Mouse (Mus musculus): ENCODE results near the gene Bbx. TPM values are rescaled to one million over a fixed set of nuclear protein-coding genes. Genes with fewer than 3 reads are reported as not detected.

The Bbx gene
- polyA plus RNA-seq, 1 experiment from 2014 or later: 50.4 TPM

GRCm38 (mm10) chr16:50228833-50229232 lies 203.4 kb downstream of the Bbx start:
- H3K36me3 ChIP-seq (ENCODE audit: control insufficient read depth, insufficient read depth, low read length): peaks cover 7% of the 10 kb centered on the region; the same call in 1 of the 2 replicates
- ATAC-seq (ENCODE audit: insufficient number of reproducible peaks, insufficient read depth, low FRiP score, low read depth): no peak
- no peak overlapping the region for H3K4me2 ChIP-seq (replicated peaks; ENCODE audit: low read depth, low read length)
- H3K4me3 ChIP-seq (ENCODE audit: low read depth, low read length): no peak overlapping the region
- no peaks in the 10 kb centered on the region for H3K9me3 ChIP-seq (ENCODE audit: control insufficient read depth, low read depth, low read length)
- H3K27ac ChIP-seq (ENCODE audit: low read length): no peak overlapping the region
- no peak overlapping the region for H3K9ac ChIP-seq (replicated peaks; ENCODE audit: low read depth, low read length)
- 94% methylated on average over 1 of the region's 1 CpGs for WGBS
- no peaks in the 10 kb centered on the region for H3K27me3 ChIP-seq (ENCODE audit: control insufficient read depth, insufficient read depth, low read length)
- no peaks in the 10 kb centered on the region for H3K4me1 ChIP-seq (ENCODE audit: control insufficient read depth, insufficient read depth, low read length)

- no peak for ATAC-seq (ENCODE audit: insufficient number of reproducible peaks, insufficient read depth, low FRiP score, low read depth)
- H3K36me3 ChIP-seq (ENCODE audit: control insufficient read depth, insufficient read depth, low read length): peaks cover 7% of the 10 kb centered on the region; the same call in 1 of the 2 replicates
- H3K4me1 ChIP-seq (ENCODE audit: control insufficient read depth, insufficient read depth, low read length): no peaks in the 10 kb centered on the region
- H3K9me3 ChIP-seq (ENCODE audit: control insufficient read depth, low read depth, low read length): no peaks in the 10 kb centered on the region
- H3K27me3 ChIP-seq (ENCODE audit: control insufficient read depth, insufficient read depth, low read length): no peaks in the 10 kb centered on the region
- no peak overlapping the region for H3K4me2 ChIP-seq (replicated peaks; ENCODE audit: low read depth, low read length)
- no peak overlapping the region for H3K4me3 ChIP-seq (ENCODE audit: low read depth, low read length)
- WGBS: 26% methylated on average over 1 of the region's 1 CpGs
- H3K27ac ChIP-seq (ENCODE audit: low read length): no peak overlapping the region
- H3K9ac ChIP-seq (replicated peaks; ENCODE audit: low read depth, low read length): no peak overlapping the region
Measured at GRCm38 (mm10) chr16:50226274-50226673, 205.9 kb downstream of the Bbx start.

GRCm38 (mm10) chr16:50224946-50225345 lies 207.2 kb downstream of the Bbx start:
- H3K4me2 ChIP-seq (replicated peaks; ENCODE audit: low read depth, low read length): no peak overlapping the region
- no peak for ATAC-seq (ENCODE audit: insufficient number of reproducible peaks, insufficient read depth, low FRiP score, low read depth)
- WGBS: 89% methylated on average over 3 of the region's 3 CpGs

GRCm38 (mm10) chr16:50220734-50221501 lies 211.3 kb downstream of the Bbx start:
- H3K27ac ChIP-seq (ENCODE audit: low read length): no peak overlapping the region
- no peaks in the 10 kb centered on the region for H3K9me3 ChIP-seq (ENCODE audit: control insufficient read depth, low read depth, low read length)
- no peak overlapping the region for H3K4me3 ChIP-seq (ENCODE audit: low read depth, low read length)
- H3K4me1 ChIP-seq (ENCODE audit: control insufficient read depth, insufficient read depth, low read length): no peaks in the 10 kb centered on the region
- ATAC-seq (ENCODE audit: insufficient number of reproducible peaks, insufficient read depth, low FRiP score, low read depth): no peak
- peaks cover 17% of the 10 kb centered on the region for H3K36me3 ChIP-seq (ENCODE audit: control insufficient read depth, insufficient read depth, low read length)
- H3K27me3 ChIP-seq (ENCODE audit: control insufficient read depth, insufficient read depth, low read length): no peaks in the 10 kb centered on the region
- no peak overlapping the region for H3K4me2 ChIP-seq (replicated peaks; ENCODE audit: low read depth, low read length)
- H3K9ac ChIP-seq (replicated peaks; ENCODE audit: low read depth, low read length): no peak overlapping the region
- 68% methylated on average over 8 of the region's 8 CpGs for WGBS

More at GRCm38 (mm10) chr16:50224946-50225345, 207.2 kb downstream of the Bbx start:
- H3K4me1 ChIP-seq (ENCODE audit: control insufficient read depth, insufficient read depth, low read length): no peaks in the 10 kb centered on the region
- H3K27ac ChIP-seq (ENCODE audit: low read length): no peak overlapping the region
- H3K4me3 ChIP-seq (ENCODE audit: low read depth, low read length): no peak overlapping the region
- H3K9me3 ChIP-seq (ENCODE audit: control insufficient read depth, low read depth, low read length): no peaks in the 10 kb centered on the region
- no peaks in the 10 kb centered on the region for H3K27me3 ChIP-seq (ENCODE audit: control insufficient read depth, insufficient read depth, low read length)
- H3K36me3 ChIP-seq (ENCODE audit: control insufficient read depth, insufficient read depth, low read length): peaks cover 7% of the 10 kb centered on the region; the same call in 1 of the 2 replicates
- H3K9ac ChIP-seq (replicated peaks; ENCODE audit: low read depth, low read length): no peak overlapping the region

- Histone ChIP-seq H3K36me3 (ENCODE audit: control insufficient read depth, insufficient read depth, low read length) (peaks cover 10% of the 10 kb centered on the region), H3K9ac (replicated peaks; ENCODE audit: low read depth, low read length) (no peak overlapping the region), H3K4me2 (replicated peaks; ENCODE audit: low read depth, low read length) (no peak overlapping the region), H3K4me3 (ENCODE audit: low read depth, low read length) (no peak overlapping the region), H3K27me3 (ENCODE audit: control insufficient read depth, insufficient read depth, low read length) (no peaks in the 10 kb centered on the region), H3K9me3 (ENCODE audit: control insufficient read depth, low read depth, low read length) (no peaks in the 10 kb centered on the region), H3K4me1 (ENCODE audit: control insufficient read depth, insufficient read depth, low read length) (no peaks in the 10 kb centered on the region), H3K27ac (ENCODE audit: low read length) (no peak overlapping the region)
- no peak for ATAC-seq (ENCODE audit: insufficient number of reproducible peaks, insufficient read depth, low FRiP score, low read depth)
Measured at GRCm38 (mm10) chr16:50217084-50217483, 215.1 kb downstream of the Bbx start.

- no peak overlapping the region for H3K9ac ChIP-seq (replicated peaks; ENCODE audit: low read depth, low read length)
- H3K4me3 ChIP-seq (ENCODE audit: low read depth, low read length): no peak overlapping the region
- no peaks in the 10 kb centered on the region for H3K4me1 ChIP-seq (ENCODE audit: control insufficient read depth, insufficient read depth, low read length)
- no peak overlapping the region for H3K4me2 ChIP-seq (replicated peaks; ENCODE audit: low read depth, low read length)
- H3K27me3 ChIP-seq (ENCODE audit: control insufficient read depth, insufficient read depth, low read length): no peaks in the 10 kb centered on the region
- H3K36me3 ChIP-seq (ENCODE audit: control insufficient read depth, insufficient read depth, low read length): peaks cover 4% of the 10 kb centered on the region; the same call in 1 of the 2 replicates
- 88% methylated on average over 4 of the region's 4 CpGs for WGBS
- H3K27ac ChIP-seq (ENCODE audit: low read length): no peak overlapping the region
- H3K9me3 ChIP-seq (ENCODE audit: control insufficient read depth, low read depth, low read length): no peaks in the 10 kb centered on the region
- ATAC-seq (ENCODE audit: insufficient number of reproducible peaks, insufficient read depth, low FRiP score, low read depth): no peak
Measured at GRCm38 (mm10) chr16:50211727-50212126, 220.5 kb downstream of the Bbx start.

- 85% methylated on average over 6 of the region's 6 CpGs for WGBS
- no peak overlapping the region for H3K4me2 ChIP-seq (replicated peaks; ENCODE audit: low read depth, low read length)
- H3K4me3 ChIP-seq (ENCODE audit: low read depth, low read length): no peak overlapping the region
- no peak overlapping the region for H3K9ac ChIP-seq (replicated peaks; ENCODE audit: low read depth, low read length)
- H3K36me3 ChIP-seq (ENCODE audit: control insufficient read depth, insufficient read depth, low read length): peaks cover 4% of the 10 kb centered on the region; the same call in 1 of the 2 replicates
- no peaks in the 10 kb centered on the region for H3K9me3 ChIP-seq (ENCODE audit: control insufficient read depth, low read depth, low read length)
- H3K27ac ChIP-seq (ENCODE audit: low read length): no peak overlapping the region
- no peak for ATAC-seq (ENCODE audit: insufficient number of reproducible peaks, insufficient read depth, low FRiP score, low read depth)
- H3K4me1 ChIP-seq (ENCODE audit: control insufficient read depth, insufficient read depth, low read length): no peaks in the 10 kb centered on the region
- no peaks in the 10 kb centered on the region for H3K27me3 ChIP-seq (ENCODE audit: control insufficient read depth, insufficient read depth, low read length)
Measured at GRCm38 (mm10) chr16:50211231-50211630, 221.0 kb downstream of the Bbx start.

- 87% methylated on average over 2 of the region's 2 CpGs for WGBS
- H3K4me2 ChIP-seq (replicated peaks; ENCODE audit: low read depth, low read length): no peak overlapping the region
- H3K4me1 ChIP-seq (ENCODE audit: control insufficient read depth, insufficient read depth, low read length): no peaks in the 10 kb centered on the region
- H3K4me3 ChIP-seq (ENCODE audit: low read depth, low read length): no peak overlapping the region
- H3K36me3 ChIP-seq (ENCODE audit: control insufficient read depth, insufficient read depth, low read length): peaks cover 4% of the 10 kb centered on the region; the same call in 1 of the 2 replicates
- no peak overlapping the region for H3K9ac ChIP-seq (replicated peaks; ENCODE audit: low read depth, low read length)
- H3K27me3 ChIP-seq (ENCODE audit: control insufficient read depth, insufficient read depth, low read length): no peaks in the 10 kb centered on the region
- ATAC-seq (ENCODE audit: insufficient number of reproducible peaks, insufficient read depth, low FRiP score, low read depth): no peak
- H3K9me3 ChIP-seq (ENCODE audit: control insufficient read depth, low read depth, low read length): no peaks in the 10 kb centered on the region
- no peak overlapping the region for H3K27ac ChIP-seq (ENCODE audit: low read length)
Measured at GRCm38 (mm10) chr16:50210742-50211141, 221.4 kb downstream of the Bbx start.

GRCm38 (mm10) chr16:50204944-50205343 lies 227.2 kb downstream of the Bbx start:
- no peaks in the 10 kb centered on the region for H3K9me3 ChIP-seq (ENCODE audit: control insufficient read depth, low read depth, low read length)
- no peak overlapping the region for H3K27ac ChIP-seq (ENCODE audit: low read length)
- ATAC-seq (ENCODE audit: insufficient number of reproducible peaks, insufficient read depth, low FRiP score, low read depth): no peak
- no peaks in the 10 kb centered on the region for H3K4me1 ChIP-seq (ENCODE audit: control insufficient read depth, insufficient read depth, low read length)
- H3K36me3 ChIP-seq (ENCODE audit: control insufficient read depth, insufficient read depth, low read length): peaks cover 10% of the 10 kb centered on the region
- no peak overlapping the region for H3K9ac ChIP-seq (replicated peaks; ENCODE audit: low read depth, low read length)
- H3K27me3 ChIP-seq (ENCODE audit: control insufficient read depth, insufficient read depth, low read length): no peaks in the 10 kb centered on the region
- H3K4me2 ChIP-seq (replicated peaks; ENCODE audit: low read depth, low read length): no peak overlapping the region
- WGBS: 78% methylated on average over 3 of the region's 3 CpGs
- no peak overlapping the region for H3K4me3 ChIP-seq (ENCODE audit: low read depth, low read length)

Measured in stomach, embryonic 14.5 days (tissue).